Mouse (Mus musculus) stomach, postnatal 0 days (tissue): ENCODE data around the gene Gstp3. TPM values are rescaled to one million over a fixed set of nuclear protein-coding genes. Genes with fewer than 3 reads are reported as not detected.
"Not testable (repeated sequence)": the region's sequence is repeated elsewhere in the genome, so short reads cannot be mapped to it uniquely, and the experiment has no call there.

Experiments used
- ATAC-seq: fragments of 200-750 bp; cut with Nextera tagmentation; 2 replicates; pipeline ENCODE4 v1.8.0; 2017; ENCODE audit not compliant: low FRiP score, low TSS enrichment
- DNase-seq: peaks from one replicate; pipeline ENCODE4 v3.0.0-alpha.2; 2016; ENCODE audit warnings: low spot score
- H3K27ac ChIP-seq: fragments of 300-500 bp; sonication (generic); replicated peaks from 2 replicates; pipeline ENCODE4 v1.5.1; 2014; ENCODE audit warnings: mild to moderate bottlenecking, control low read depth
- H3K27me3 ChIP-seq: fragments of 300-500 bp; sonication (generic); 2 replicates; pipeline ENCODE4 v1.6.1; 2014; ENCODE audit warnings: low read length; ENCODE audit not compliant: control insufficient read depth, insufficient read depth
- H3K36me3 ChIP-seq: fragments of 300-500 bp; sonication (generic); 2 replicates; pipeline ENCODE4 v1.6.1; 2014; ENCODE audit warnings: low read length, mixed read lengths; ENCODE audit not compliant: control insufficient read depth, insufficient read depth
- H3K4me1 ChIP-seq: fragments of 300-500 bp; sonication (generic); replicated peaks from 2 replicates; pipeline ENCODE4 v1.6.1; 2014; ENCODE audit warnings: antibody characterized with exemption; ENCODE audit not compliant: control insufficient read depth, insufficient read depth
- H3K4me2 ChIP-seq: fragments of 300-500 bp; sonication (generic); replicated peaks from 2 replicates; pipeline ENCODE4 v1.6.1; 2014; ENCODE audit warnings: low read depth, mild to moderate bottlenecking, control low read depth, moderate library complexity
- H3K4me3 ChIP-seq: fragments of 300-500 bp; sonication (generic); 2 replicates; pipeline ENCODE4 v1.5.1; 2014; ENCODE audit warnings: low read depth, low read length, control low read depth
- H3K9ac ChIP-seq: fragments of 300-500 bp; sonication (generic); 2 replicates; pipeline ENCODE4 v1.6.1; 2014; ENCODE audit warnings: mild to moderate bottlenecking, low read length, control low read depth, mixed read lengths
- H3K9me3 ChIP-seq: fragments of 300-500 bp; sonication (generic); 2 replicates; pipeline ENCODE4 v1.6.1; 2016; ENCODE audit warnings: low read length; ENCODE audit not compliant: control insufficient read depth
- CTCF ChIP-seq: IDR thresholded peaks from 2 replicates; pipeline ENCODE4 v1.5.1; 2016; ENCODE audit warnings: antibody characterized with exemption, low read depth, mild to moderate bottlenecking, moderate library complexity
- EP300 ChIP-seq: optimal IDR thresholded peaks from 2 replicates; pipeline ENCODE3; 2016; ENCODE audit warnings: antibody characterized with exemption
- WGBS: fragments of 180-500 bp; shearing (Covaris S2); extraction: QIAGEN DNeasy Blood & Tissue Kit; methylation state at CpG from one replicate; pipeline ENCODE4 v1.1.7; 2014; 5-methylcytosine and 5-hydroxymethylcytosine counted together
- polyA plus RNA-seq: library from polyadenylated mRNA; unstranded; fragments of >200 nt; fragmentation: Nextera tagmentation; extraction: Ambion mirVana; gene quantifications from 2 replicates; pipeline ENCODE4 v1.2.1, GENCODE M21; 2015

Gene Gstp3
- polyA plus RNA-seq, 1 experiment from 2014 or later, result 9.7 TPM

DNA sequence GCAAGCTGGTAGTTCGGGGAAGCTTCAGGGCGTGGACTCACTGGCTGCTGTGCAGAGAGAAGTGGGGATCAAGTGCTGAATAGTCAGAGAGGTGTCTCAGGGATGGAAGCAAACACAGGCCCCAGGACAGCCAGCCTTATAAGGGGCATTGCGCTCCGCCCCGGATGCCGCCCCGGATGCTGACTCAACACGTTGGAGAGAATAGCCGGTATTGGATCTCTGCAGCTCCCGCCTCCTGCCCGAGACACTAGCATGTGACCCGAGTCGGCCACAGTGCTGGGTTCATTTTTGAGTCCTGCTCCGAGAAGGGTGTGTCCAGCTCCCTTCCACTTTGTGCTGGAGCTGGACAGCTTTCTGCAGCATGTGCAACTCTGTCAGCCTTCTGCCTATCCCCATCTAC, 17.2 kb downstream of the Gstp3 start:
- Histone ChIP-seq H3K27ac (0 out of 2 replicates have a peak overlapping the region, but pooled peaks have one; percentile 24), H3K9ac (no peak overlapping the region), H3K4me3 (no peak overlapping the region), H3K4me2 (0 out of 2 replicates have a peak overlapping the region, but pooled peaks have one; percentile 14), H3K9me3 (no peaks in the 10 kb centered on the region), H3K4me1 (no peaks in the 10 kb centered on the region), H3K27me3 (no peaks in the 10 kb centered on the region), H3K36me3 (no peaks in the 10 kb centered on the region)
- DNase-seq (peak; percentile 85), ATAC-seq (peak; percentile 66)
- 46% methylated on average over 14 of the region's 14 CpGs for WGBS
- TF ChIP-seq CTCF, result no peak
- no peak for TF ChIP-seq EP300

- 88% methylated on average over 3 of the region's 4 CpGs for WGBS
- H3K4me3 ChIP-seq, DNase-seq, H3K36me3 ChIP-seq, H3K4me1 ChIP-seq, H3K27me3 ChIP-seq, H3K9ac ChIP-seq, H3K4me2 ChIP-seq, H3K9me3 ChIP-seq, ATAC-seq, H3K27ac ChIP-seq: not testable (repeated sequence)
Observed at GRCm38 (mm10) chr19:4041500-4041899, 17.9 kb downstream of the Gstp3 start.

DNA sequence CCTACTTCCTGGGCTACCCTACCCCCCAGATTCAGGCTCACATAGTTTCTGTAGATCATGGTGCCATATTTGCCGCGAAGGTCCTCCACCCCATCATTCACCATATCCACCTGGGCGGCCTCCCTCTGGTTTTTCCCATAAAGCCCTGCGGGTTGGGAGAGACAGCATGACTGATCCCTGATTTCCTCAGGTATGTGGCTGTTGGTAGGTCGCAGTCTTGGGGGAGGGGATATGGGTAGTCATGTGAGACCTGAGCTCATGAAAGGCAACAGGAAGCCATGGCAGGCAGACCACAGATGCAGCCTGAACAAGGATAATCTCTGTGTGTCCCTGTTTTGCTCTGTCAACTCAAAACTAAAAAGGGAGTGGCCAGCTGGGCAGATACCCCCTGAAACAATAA, 18.4 kb downstream of the Gstp3 start:
- DNase-seq, result not testable (repeated sequence)

GRCm38 (mm10) chr19:4037788-4038232, 21.6 kb downstream of the Gstp3 start, which contains the start of gene Gstp1:
Gene Gstp1, minus strand, starts transcription at chr19:4037985.
- WGBS, result under 1% methylated on average over 25 of the region's 26 CpGs
- peak within 1 kb of the TSS; percentile 80 for H3K9ac ChIP-seq
- TF ChIP-seq CTCF, result peak; percentile 63
- no peak for TF ChIP-seq EP300
- no peaks in the 10 kb centered on the region for H3K4me1 ChIP-seq
- H3K4me2 ChIP-seq, result peak within 1 kb of the TSS; percentile 74
- DNase-seq (peak; percentile 89), ATAC-seq (peak; percentile 70)
- no peaks in the 10 kb centered on the region for H3K36me3 ChIP-seq
- H3K27me3 ChIP-seq, result no peaks in the 10 kb centered on the region
- peak within 1 kb of the TSS; percentile 64 for H3K4me3 ChIP-seq
- H3K27ac ChIP-seq, result peak within 1 kb of the TSS; percentile 88
- no peaks in the 10 kb centered on the region for H3K9me3 ChIP-seq

More for the DNA sequence above, 18.4 kb downstream of the Gstp3 start:
- not testable (repeated sequence) for H3K4me2 ChIP-seq, H3K4me1 ChIP-seq, H3K36me3 ChIP-seq, H3K9ac ChIP-seq, H3K9me3 ChIP-seq, H3K27me3 ChIP-seq, H3K4me3 ChIP-seq, H3K27ac ChIP-seq, ATAC-seq
- WGBS, result 87% methylated on average over 5 of the region's 5 CpGs

DNA sequence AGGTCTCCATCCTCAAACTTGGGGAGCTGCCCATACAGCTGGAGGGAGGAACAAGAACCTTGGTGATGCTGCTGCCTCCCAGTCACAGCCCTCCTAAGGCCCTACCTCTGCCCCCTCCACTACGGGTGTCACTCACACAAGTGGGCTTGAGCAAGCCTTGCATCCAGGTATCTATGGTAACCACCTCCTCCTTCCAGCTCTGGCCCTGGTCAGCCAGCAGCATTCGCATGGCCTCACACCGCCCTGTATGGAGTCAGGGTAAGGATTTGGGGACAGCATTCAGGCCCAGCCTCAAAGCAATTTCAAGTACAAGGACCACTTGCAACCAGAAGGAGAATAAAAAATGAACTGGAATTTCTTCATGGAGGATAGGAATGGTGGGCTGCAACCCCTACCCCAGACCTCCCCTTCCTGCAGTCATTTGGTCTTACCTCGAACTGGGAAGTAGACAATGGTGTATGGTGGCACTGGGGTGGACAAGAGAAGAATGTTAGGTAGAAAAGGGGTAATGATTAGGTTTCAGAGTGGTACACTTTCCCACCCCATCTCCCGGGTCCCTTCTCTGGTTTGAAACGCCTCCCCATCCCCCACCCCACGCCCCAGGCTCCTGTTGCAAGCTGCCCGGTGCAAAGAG, 22.1 kb downstream of the Gstp3 start:
- peak overlapping the region; percentile 64 for H3K4me3 ChIP-seq
- not testable (repeated sequence) for DNase-seq, H3K9me3 ChIP-seq, H3K4me1 ChIP-seq, H3K36me3 ChIP-seq, H3K27me3 ChIP-seq
- WGBS, result 19% methylated on average over 7 of the region's 8 CpGs
- ATAC-seq, result peak; percentile 13; the same call in 1 of the 2 replicates
- H3K27ac ChIP-seq, result peak overlapping the region; percentile 88
- H3K9ac ChIP-seq, result peak overlapping the region; percentile 80
- H3K4me2 ChIP-seq, result peak overlapping the region; percentile 74

DNA sequence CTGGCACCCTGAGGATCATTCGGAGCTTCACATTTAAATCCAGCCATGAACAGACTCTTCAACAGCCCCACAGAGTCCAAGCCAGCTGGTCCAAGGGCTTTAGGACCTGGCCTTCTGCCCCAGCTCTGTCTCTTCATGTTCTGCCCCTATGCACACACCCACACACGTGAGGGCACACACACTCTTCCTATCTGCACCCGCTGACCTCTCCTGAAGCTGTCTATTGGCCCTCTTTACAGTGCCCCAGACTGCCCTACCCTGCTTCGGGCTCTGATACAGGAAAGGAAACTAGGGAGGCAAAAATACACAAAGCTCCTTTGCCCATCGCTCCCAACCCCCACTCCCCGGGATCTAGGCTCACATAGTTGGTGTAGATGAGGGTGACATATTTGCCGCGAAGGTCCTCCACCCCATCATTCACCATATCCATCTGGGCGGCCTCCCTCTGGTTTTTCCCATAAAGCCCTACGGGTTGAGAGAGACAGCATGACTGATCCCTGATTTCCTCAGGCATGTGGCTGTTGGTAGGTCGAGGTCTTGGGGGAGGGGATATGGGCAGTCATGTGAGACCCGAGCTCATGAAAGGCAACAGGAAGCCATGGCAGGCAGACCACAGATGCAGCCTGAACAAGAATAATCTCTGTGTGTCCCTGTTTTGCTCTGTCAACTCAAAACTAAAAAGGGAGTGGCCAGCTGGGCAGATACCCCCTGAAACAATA, 22.9 kb downstream of the Gstp3 start:
- Histone ChIP-seq H3K27ac (0 out of 2 replicates have a peak overlapping the region, but pooled peaks have one; percentile 24), H3K36me3 (no peaks in the 10 kb centered on the region), H3K4me2 (peak overlapping the region; percentile 18), H3K9me3 (no peaks in the 10 kb centered on the region), H3K9ac (0 out of 2 replicates have a peak overlapping the region, but pooled peaks have one; percentile 38), H3K4me1 (no peaks in the 10 kb centered on the region), H3K27me3 (no peaks in the 10 kb centered on the region), H3K4me3 (no peak overlapping the region)
- DNase-seq (peak; percentile 75), ATAC-seq (peak; percentile 82)
- WGBS, result 60% methylated on average over 12 of the region's 12 CpGs
- TF ChIP-seq EP300 (no peak), CTCF (no peak)
